Mouse (Mus musculus): ENCODE measurements around the gene Gm11985. TPM values are rescaled to one million over a fixed set of nuclear protein-coding genes. Genes with fewer than 3 reads are reported as not detected.

The Gm11985 gene
- polyA plus RNA-seq (2015; fragmentation: Nextera tagmentation; extraction: Ambion mirVana): not detected in 2 replicates

DNA sequence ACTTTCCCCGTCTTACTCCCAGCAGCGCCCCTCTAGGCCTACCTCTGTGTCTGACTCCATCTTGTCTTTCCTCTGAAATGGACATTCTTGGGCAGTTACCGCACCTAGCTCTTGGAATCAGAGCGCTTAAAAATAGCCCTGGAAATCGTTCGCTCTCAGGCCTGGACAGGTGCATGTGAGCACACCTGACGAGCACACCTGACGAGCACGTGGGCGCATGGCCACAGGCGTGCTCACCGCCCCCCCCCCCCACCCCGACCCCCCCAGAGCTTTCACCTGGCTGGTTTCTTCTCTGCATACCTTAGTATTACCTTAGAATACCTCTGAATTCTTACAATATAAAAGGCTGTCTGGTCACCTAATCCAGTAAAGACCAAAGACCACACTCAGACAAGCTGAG is at the start of gene Gm11985:
Gene Gm11985, minus strand, starts transcription at position 101 of the 400 bp plus-strand sequence.
- no peak within 1 kb of the TSS for H3K27ac ChIP-seq (ENCODE audit: low read length)
- no peak within 1 kb of the TSS for H3K9ac ChIP-seq (ENCODE audit: low read depth, low read length)
- H3K36me3 ChIP-seq (ENCODE audit: control insufficient read depth, insufficient read depth, low read length): no peaks in the 10 kb centered on the region
- no peak within 1 kb of the TSS for H3K4me2 ChIP-seq (ENCODE audit: low read depth, low read length)
- H3K4me3 ChIP-seq (ENCODE audit: low read length): no peak within 1 kb of the TSS
- H3K9me3 ChIP-seq (ENCODE audit: control insufficient read depth, low read length): no peaks in the 10 kb centered on the region
- H3K4me1 ChIP-seq (ENCODE audit: control insufficient read depth, insufficient read depth, low read length): peaks cover 5% of the 10 kb centered on the region; the same call in 1 of the 2 replicates
- no peaks in the 10 kb centered on the region for H3K27me3 ChIP-seq (replicated peaks; ENCODE audit: control insufficient read depth, insufficient read depth, low read length)
- WGBS: 90% methylated on average over 13 of the region's 13 CpGs
- no peak for ATAC-seq

DNA sequence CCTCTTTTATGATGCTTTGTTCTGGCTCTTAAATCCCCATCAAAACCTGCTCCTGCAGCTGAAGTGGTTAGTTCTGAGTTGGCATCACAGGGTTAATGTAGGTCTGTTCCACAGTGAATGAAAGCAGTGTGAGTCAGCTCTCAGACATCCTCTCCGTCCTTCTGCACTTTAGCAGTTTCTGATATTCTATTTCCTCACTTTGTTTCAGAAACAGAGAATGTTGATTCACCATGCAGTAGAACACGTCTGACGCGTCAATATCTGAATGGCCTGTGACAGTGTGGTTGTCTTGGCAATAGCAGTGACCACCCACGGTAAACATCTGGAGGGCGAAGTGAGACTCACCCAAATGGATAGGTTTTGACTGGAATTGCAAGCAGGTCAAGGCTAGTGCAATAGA is 49.3 kb upstream of the Gm11985 start:
- no peaks in the 10 kb centered on the region for H3K27me3 ChIP-seq (replicated peaks; ENCODE audit: control insufficient read depth, insufficient read depth, low read length)
- ATAC-seq: no peak
- H3K9me3 ChIP-seq (ENCODE audit: control insufficient read depth, low read length): no peaks in the 10 kb centered on the region
- no peaks in the 10 kb centered on the region for H3K36me3 ChIP-seq (ENCODE audit: control insufficient read depth, insufficient read depth, low read length)
- no peak overlapping the region for H3K27ac ChIP-seq (ENCODE audit: low read length)
- no peak overlapping the region for H3K9ac ChIP-seq (ENCODE audit: low read depth, low read length)
- 51% methylated on average over 6 of the region's 6 CpGs for WGBS
- H3K4me1 ChIP-seq (ENCODE audit: control insufficient read depth, insufficient read depth, low read length): no peaks in the 10 kb centered on the region
- no peak overlapping the region for H3K4me2 ChIP-seq (ENCODE audit: low read depth, low read length)
- H3K4me3 ChIP-seq (ENCODE audit: low read length): no peak overlapping the region

DNA sequence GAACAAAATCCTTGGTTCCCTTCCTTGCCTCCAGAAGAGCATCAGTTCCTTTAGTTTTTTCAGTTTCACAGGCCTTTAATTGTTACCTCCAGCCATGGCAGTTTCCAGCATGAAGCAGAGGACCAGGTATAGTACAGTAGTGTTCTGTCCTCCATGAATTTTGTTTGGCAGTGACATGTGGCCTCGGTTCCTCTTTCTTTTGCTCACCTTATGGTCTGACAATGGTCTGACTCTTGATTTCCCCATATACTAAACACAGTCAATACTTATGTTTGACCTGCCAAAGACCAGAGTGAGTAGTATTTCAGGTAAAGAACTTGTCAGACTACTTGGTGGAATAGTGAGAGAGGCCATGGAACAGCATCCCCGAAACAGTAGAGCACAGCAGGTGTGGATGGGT is 48.4 kb upstream of the Gm11985 start:
- Histone ChIP-seq H3K4me3 (ENCODE audit: low read length) (no peak overlapping the region), H3K36me3 (ENCODE audit: control insufficient read depth, insufficient read depth, low read length) (no peaks in the 10 kb centered on the region), H3K27me3 (replicated peaks; ENCODE audit: control insufficient read depth, insufficient read depth, low read length) (no peaks in the 10 kb centered on the region), H3K4me1 (ENCODE audit: control insufficient read depth, insufficient read depth, low read length) (no peaks in the 10 kb centered on the region), H3K4me2 (ENCODE audit: low read depth, low read length) (no peak overlapping the region), H3K27ac (ENCODE audit: low read length) (no peak overlapping the region), H3K9me3 (ENCODE audit: control insufficient read depth, low read length) (no peaks in the 10 kb centered on the region), H3K9ac (ENCODE audit: low read depth, low read length) (no peak overlapping the region)
- 83% methylated on average over 2 of the region's 2 CpGs for WGBS
- ATAC-seq: no peak

DNA sequence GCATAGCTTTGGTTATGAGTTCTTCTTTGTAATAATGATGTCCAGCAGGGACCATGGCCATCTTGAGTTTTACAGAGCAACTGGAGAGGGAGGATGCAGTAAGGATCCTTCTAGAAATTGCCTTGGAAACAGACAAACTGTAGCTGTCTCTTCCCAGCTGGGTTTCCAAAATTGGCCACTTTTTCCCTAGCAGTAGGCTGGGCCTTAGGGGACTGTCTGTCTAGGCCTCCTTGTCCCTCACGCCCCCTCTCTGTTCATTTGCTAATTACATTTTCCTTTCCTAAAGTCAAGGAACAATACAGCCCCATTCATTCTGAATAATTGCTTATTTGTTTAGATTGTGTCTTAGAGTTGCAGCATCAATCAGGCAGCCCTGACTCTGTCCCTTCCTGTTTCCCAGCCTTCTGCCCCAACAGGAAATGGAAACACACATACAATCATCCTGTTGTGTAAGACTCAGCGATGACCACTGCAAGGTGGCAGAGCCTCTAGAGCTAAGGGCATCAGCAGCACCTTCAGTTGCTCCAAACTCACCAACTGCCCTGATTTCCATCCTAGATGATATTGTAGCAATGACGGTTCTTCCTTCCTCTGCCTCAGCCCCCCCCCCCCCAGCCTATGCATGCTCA is 46.7 kb upstream of the Gm11985 start:
- Histone ChIP-seq H3K9me3 (ENCODE audit: control insufficient read depth, low read length) (no peaks in the 10 kb centered on the region), H3K4me3 (ENCODE audit: low read length) (no peak overlapping the region), H3K9ac (ENCODE audit: low read depth, low read length) (no peak overlapping the region), H3K27ac (ENCODE audit: low read length) (no peak overlapping the region), H3K27me3 (replicated peaks; ENCODE audit: control insufficient read depth, insufficient read depth, low read length) (no peaks in the 10 kb centered on the region), H3K4me2 (ENCODE audit: low read depth, low read length) (no peak overlapping the region), H3K4me1 (ENCODE audit: control insufficient read depth, insufficient read depth, low read length) (no peaks in the 10 kb centered on the region), H3K36me3 (ENCODE audit: control insufficient read depth, insufficient read depth, low read length) (no peaks in the 10 kb centered on the region)
- ATAC-seq: 0 out of 2 replicates have a peak, but pooled peaks have one; percentile 33
- 71% methylated on average over 3 of the region's 3 CpGs for WGBS

DNA sequence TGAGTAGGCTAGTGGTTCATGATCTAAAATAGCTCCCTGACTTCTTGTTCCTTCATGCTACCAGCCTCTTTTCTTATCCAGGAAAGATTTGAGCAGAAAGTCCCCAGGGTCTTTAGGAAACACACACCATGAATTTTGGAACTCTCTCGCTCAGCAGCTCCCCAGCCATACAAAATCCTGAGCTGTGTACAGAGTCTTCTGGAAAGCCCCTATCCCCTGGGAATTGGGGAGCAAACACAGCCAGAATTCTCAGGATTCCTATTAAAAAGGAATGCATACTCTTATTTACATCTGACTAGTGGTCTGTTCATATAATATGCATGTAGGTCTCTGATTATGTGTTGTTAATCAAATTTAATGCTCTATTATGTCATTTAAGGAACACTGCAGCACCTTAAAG is 46.1 kb upstream of the Gm11985 start:
- H3K4me1 ChIP-seq (ENCODE audit: control insufficient read depth, insufficient read depth, low read length): no peaks in the 10 kb centered on the region
- no peak overlapping the region for H3K4me3 ChIP-seq (ENCODE audit: low read length)
- H3K4me2 ChIP-seq (ENCODE audit: low read depth, low read length): no peak overlapping the region
- H3K9me3 ChIP-seq (ENCODE audit: control insufficient read depth, low read length): no peaks in the 10 kb centered on the region
- no peaks in the 10 kb centered on the region for H3K36me3 ChIP-seq (ENCODE audit: control insufficient read depth, insufficient read depth, low read length)
- no peaks in the 10 kb centered on the region for H3K27me3 ChIP-seq (replicated peaks; ENCODE audit: control insufficient read depth, insufficient read depth, low read length)
- WGBS: 82% methylated on average over 1 of the region's 1 CpGs
- no peak for ATAC-seq
- H3K9ac ChIP-seq (ENCODE audit: low read depth, low read length): no peak overlapping the region
- H3K27ac ChIP-seq (ENCODE audit: low read length): no peak overlapping the region

DNA sequence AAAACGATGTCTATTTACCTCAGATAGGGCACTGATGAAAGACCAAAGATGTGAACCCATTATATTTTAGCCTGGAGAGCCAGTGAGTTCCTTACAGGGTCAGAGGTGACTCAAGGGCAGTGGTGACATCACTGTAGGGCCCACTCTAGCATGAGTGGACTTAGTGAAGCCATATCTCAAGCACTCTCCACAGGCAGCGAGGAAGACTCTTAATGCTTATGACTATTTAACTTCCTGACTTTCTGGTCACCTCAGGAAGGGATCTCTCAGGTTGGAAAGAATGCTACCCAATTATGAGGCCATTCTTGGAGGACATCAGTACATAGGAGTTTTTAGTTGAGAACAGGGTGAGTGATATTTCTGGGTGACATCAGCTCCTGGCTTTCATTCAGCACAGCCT is 45.0 kb upstream of the Gm11985 start:
- no peak overlapping the region for H3K4me2 ChIP-seq (ENCODE audit: low read depth, low read length)
- H3K4me1 ChIP-seq (ENCODE audit: control insufficient read depth, insufficient read depth, low read length): no peaks in the 10 kb centered on the region
- no peak for ATAC-seq
- WGBS: 88% methylated on average over 2 of the region's 2 CpGs
- H3K9ac ChIP-seq (ENCODE audit: low read depth, low read length): no peak overlapping the region
- no peaks in the 10 kb centered on the region for H3K36me3 ChIP-seq (ENCODE audit: control insufficient read depth, insufficient read depth, low read length)
- H3K9me3 ChIP-seq (ENCODE audit: control insufficient read depth, low read length): no peaks in the 10 kb centered on the region
- H3K27me3 ChIP-seq (replicated peaks; ENCODE audit: control insufficient read depth, insufficient read depth, low read length): no peaks in the 10 kb centered on the region
- no peak overlapping the region for H3K27ac ChIP-seq (ENCODE audit: low read length)
- no peak overlapping the region for H3K4me3 ChIP-seq (ENCODE audit: low read length)

DNA sequence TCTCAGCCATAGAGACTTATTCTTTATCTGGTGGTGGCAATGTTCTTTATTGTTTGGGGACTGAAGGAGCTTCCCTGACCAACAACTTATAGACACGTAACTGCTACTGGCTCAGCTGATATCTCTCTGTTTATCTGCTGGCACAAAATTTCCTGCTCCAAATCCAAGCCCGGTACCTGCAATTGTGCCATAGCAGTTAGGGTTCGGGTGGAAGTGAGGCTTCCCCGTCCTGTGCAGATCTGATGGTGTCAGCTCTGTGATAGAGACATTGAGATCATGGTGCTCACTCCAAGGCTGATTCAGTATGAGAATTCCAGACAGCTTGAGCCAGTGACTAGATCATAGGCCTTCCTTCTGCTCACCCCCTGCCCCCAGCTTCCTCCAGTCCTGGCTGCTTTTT is 43.6 kb upstream of the Gm11985 start:
- Histone ChIP-seq H3K4me3 (ENCODE audit: low read length) (no peak overlapping the region), H3K36me3 (ENCODE audit: control insufficient read depth, insufficient read depth, low read length) (no peaks in the 10 kb centered on the region), H3K9ac (ENCODE audit: low read depth, low read length) (no peak overlapping the region), H3K27ac (ENCODE audit: low read length) (no peak overlapping the region), H3K27me3 (replicated peaks; ENCODE audit: control insufficient read depth, insufficient read depth, low read length) (no peaks in the 10 kb centered on the region), H3K4me1 (ENCODE audit: control insufficient read depth, insufficient read depth, low read length) (no peaks in the 10 kb centered on the region), H3K4me2 (ENCODE audit: low read depth, low read length) (no peak overlapping the region), H3K9me3 (ENCODE audit: control insufficient read depth, low read length) (no peaks in the 10 kb centered on the region)
- no peak for ATAC-seq
- WGBS: 89% methylated on average over 4 of the region's 4 CpGs

DNA sequence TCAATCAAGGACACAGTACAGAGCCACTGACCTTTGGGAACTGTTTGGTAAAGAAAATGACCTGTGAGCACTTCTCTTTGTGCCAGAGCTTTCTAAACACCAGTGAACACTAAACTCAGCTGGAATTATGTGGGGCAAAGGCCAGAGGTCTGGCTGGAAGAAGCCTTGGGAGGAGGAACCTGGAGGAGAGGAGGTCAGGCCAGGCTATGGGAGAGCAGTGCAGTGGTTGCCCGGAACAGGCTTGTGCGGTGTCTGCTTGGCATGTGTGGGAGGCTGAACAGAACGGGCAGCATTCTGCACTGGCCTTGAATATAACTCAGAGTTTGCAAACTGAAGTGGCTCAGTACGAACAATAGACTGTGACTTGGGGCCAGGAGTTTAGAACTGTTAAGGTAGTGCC is 41.6 kb upstream of the Gm11985 start:
- WGBS: 50% methylated on average over 4 of the region's 4 CpGs
- H3K9ac ChIP-seq (ENCODE audit: low read depth, low read length): no peak overlapping the region
- no peaks in the 10 kb centered on the region for H3K4me1 ChIP-seq (ENCODE audit: control insufficient read depth, insufficient read depth, low read length)
- H3K27me3 ChIP-seq (replicated peaks; ENCODE audit: control insufficient read depth, insufficient read depth, low read length): no peaks in the 10 kb centered on the region
- no peak overlapping the region for H3K4me3 ChIP-seq (ENCODE audit: low read length)
- H3K9me3 ChIP-seq (ENCODE audit: control insufficient read depth, low read length): no peaks in the 10 kb centered on the region
- no peak overlapping the region for H3K27ac ChIP-seq (ENCODE audit: low read length)
- no peaks in the 10 kb centered on the region for H3K36me3 ChIP-seq (ENCODE audit: control insufficient read depth, insufficient read depth, low read length)
- H3K4me2 ChIP-seq (ENCODE audit: low read depth, low read length): no peak overlapping the region
- ATAC-seq: no peak

DNA sequence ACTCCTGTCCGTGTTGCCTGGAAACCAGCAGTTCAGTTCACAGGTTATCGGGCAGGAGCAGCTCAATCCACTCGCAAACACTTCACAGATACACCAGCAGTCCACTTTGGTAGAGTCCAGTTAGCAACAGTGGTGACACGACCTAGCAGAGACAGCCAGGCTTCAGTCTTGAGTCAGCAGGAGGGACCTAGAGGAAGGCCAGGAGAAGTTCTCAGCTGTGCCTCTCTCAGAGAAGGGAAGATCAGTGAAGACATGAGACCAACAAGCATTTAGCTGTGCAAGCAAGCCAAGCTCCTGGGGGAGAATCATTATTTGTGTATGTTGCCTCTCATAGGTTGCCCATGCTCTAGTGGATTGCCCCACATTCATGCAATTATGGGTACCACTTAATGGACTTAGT is 39.7 kb upstream of the Gm11985 start:
- H3K27ac ChIP-seq (ENCODE audit: low read length): no peak overlapping the region
- no peaks in the 10 kb centered on the region for H3K4me1 ChIP-seq (ENCODE audit: control insufficient read depth, insufficient read depth, low read length)
- no peak overlapping the region for H3K9ac ChIP-seq (ENCODE audit: low read depth, low read length)
- H3K4me3 ChIP-seq (ENCODE audit: low read length): no peak overlapping the region
- no peak for ATAC-seq
- 68% methylated on average over 4 of the region's 4 CpGs for WGBS
- H3K9me3 ChIP-seq (ENCODE audit: control insufficient read depth, low read length): no peaks in the 10 kb centered on the region
- no peaks in the 10 kb centered on the region for H3K36me3 ChIP-seq (ENCODE audit: control insufficient read depth, insufficient read depth, low read length)
- H3K4me2 ChIP-seq (ENCODE audit: low read depth, low read length): no peak overlapping the region
- no peaks in the 10 kb centered on the region for H3K27me3 ChIP-seq (replicated peaks; ENCODE audit: control insufficient read depth, insufficient read depth, low read length)

All from intestine, embryonic 16.5 days (tissue).